Mouse (Mus musculus): ENCODE data around the gene Ttc28. TPM values are rescaled to one million over a fixed set of nuclear protein-coding genes. Genes with fewer than 3 reads are reported as not detected.

Ttc28 gene
- polyA plus RNA-seq, 1 experiment from 2014 or later = 0.85 TPM

- Histone ChIP-seq H3K9ac (ENCODE audit: low read depth, low read length) (no peak overlapping the region), H3K9me3 (replicated peaks; ENCODE audit: control insufficient read depth, low read length) (no peaks in the 10 kb centered on the region), H3K4me1 (ENCODE audit: control insufficient read depth, low read depth, low read length) (peaks cover 10% of the 10 kb centered on the region), H3K36me3 (ENCODE audit: control insufficient read depth, insufficient read depth) (no peaks in the 10 kb centered on the region), H3K4me2 (ENCODE audit: low read depth, low read length) (no peak overlapping the region), H3K4me3 (ENCODE audit: low read depth, low read length) (no peak overlapping the region), H3K27ac (ENCODE audit: low read length) (no peak overlapping the region), H3K27me3 (ENCODE audit: control insufficient read depth, insufficient read depth, low read depth, low read length) (no peaks in the 10 kb centered on the region)
- 45% methylated on average over 5 of the region's 5 CpGs for WGBS (ENCODE audit: insufficient replicate concordance)
- ATAC-seq (ENCODE audit: low read depth) = no peak
These were observed 383.8 kb downstream of the Ttc28 start for GRCm38 (mm10) chr5:111263370-111263769.

- Histone ChIP-seq H3K27ac (ENCODE audit: low read length) (no peak overlapping the region), H3K9me3 (replicated peaks; ENCODE audit: control insufficient read depth, low read length) (no peaks in the 10 kb centered on the region), H3K4me3 (ENCODE audit: low read depth, low read length) (no peak overlapping the region), H3K27me3 (ENCODE audit: control insufficient read depth, insufficient read depth, low read depth, low read length) (no peaks in the 10 kb centered on the region), H3K4me2 (ENCODE audit: low read depth, low read length) (no peak overlapping the region), H3K36me3 (ENCODE audit: control insufficient read depth, insufficient read depth) (no peaks in the 10 kb centered on the region), H3K4me1 (ENCODE audit: control insufficient read depth, low read depth, low read length) (peaks cover 10% of the 10 kb centered on the region), H3K9ac (ENCODE audit: low read depth, low read length) (no peak overlapping the region)
- WGBS (ENCODE audit: insufficient replicate concordance) = 58% methylated on average over 7 of the region's 7 CpGs
- no peak for ATAC-seq (ENCODE audit: low read depth)
These were observed 384.9 kb downstream of the Ttc28 start for GRCm38 (mm10) chr5:111264488-111264887.

- no peak for ATAC-seq (ENCODE audit: low read depth)
- no peaks in the 10 kb centered on the region for H3K36me3 ChIP-seq (ENCODE audit: control insufficient read depth, insufficient read depth)
- no peak overlapping the region for H3K4me2 ChIP-seq (ENCODE audit: low read depth, low read length)
- H3K9me3 ChIP-seq (replicated peaks; ENCODE audit: control insufficient read depth, low read length) = no peaks in the 10 kb centered on the region
- no peak overlapping the region for H3K27ac ChIP-seq (ENCODE audit: low read length)
- H3K4me3 ChIP-seq (ENCODE audit: low read depth, low read length) = no peak overlapping the region
- H3K9ac ChIP-seq (ENCODE audit: low read depth, low read length) = no peak overlapping the region
- peaks cover 8% of the 10 kb centered on the region for H3K4me1 ChIP-seq (ENCODE audit: control insufficient read depth, low read depth, low read length)
- 76% methylated on average over 5 of the region's 5 CpGs for WGBS (ENCODE audit: insufficient replicate concordance)
- H3K27me3 ChIP-seq (ENCODE audit: control insufficient read depth, insufficient read depth, low read depth, low read length) = no peaks in the 10 kb centered on the region
These were observed 387.1 kb downstream of the Ttc28 start for GRCm38 (mm10) chr5:111266658-111267057.

GRCm38 (mm10) chr5:111267100-111267499 is 387.5 kb downstream of the Ttc28 start:
- Histone ChIP-seq H3K4me1 (ENCODE audit: control insufficient read depth, low read depth, low read length) (peaks cover 6% of the 10 kb centered on the region), H3K4me3 (ENCODE audit: low read depth, low read length) (no peak overlapping the region), H3K9me3 (replicated peaks; ENCODE audit: control insufficient read depth, low read length) (no peaks in the 10 kb centered on the region), H3K36me3 (ENCODE audit: control insufficient read depth, insufficient read depth) (no peaks in the 10 kb centered on the region), H3K9ac (ENCODE audit: low read depth, low read length) (no peak overlapping the region), H3K27ac (ENCODE audit: low read length) (no peak overlapping the region), H3K27me3 (ENCODE audit: control insufficient read depth, insufficient read depth, low read depth, low read length) (no peaks in the 10 kb centered on the region), H3K4me2 (ENCODE audit: low read depth, low read length) (no peak overlapping the region)
- no peak for ATAC-seq (ENCODE audit: low read depth)
- 21% methylated on average over 3 of the region's 3 CpGs for WGBS (ENCODE audit: insufficient replicate concordance)

- Histone ChIP-seq H3K4me1 (ENCODE audit: control insufficient read depth, low read depth, low read length) (no peaks in the 10 kb centered on the region), H3K9me3 (replicated peaks; ENCODE audit: control insufficient read depth, low read length) (no peaks in the 10 kb centered on the region), H3K27ac (ENCODE audit: low read length) (no peak overlapping the region), H3K4me3 (ENCODE audit: low read depth, low read length) (no peak overlapping the region), H3K9ac (ENCODE audit: low read depth, low read length) (no peak overlapping the region), H3K36me3 (ENCODE audit: control insufficient read depth, insufficient read depth) (no peaks in the 10 kb centered on the region), H3K27me3 (ENCODE audit: control insufficient read depth, insufficient read depth, low read depth, low read length) (no peaks in the 10 kb centered on the region), H3K4me2 (ENCODE audit: low read depth, low read length) (no peak overlapping the region)
- WGBS (ENCODE audit: insufficient replicate concordance) = 59% methylated on average over 2 of the region's 2 CpGs
- ATAC-seq (ENCODE audit: low read depth) = no peak
These were observed 389.2 kb downstream of the Ttc28 start for GRCm38 (mm10) chr5:111268852-111269251.

- 60% methylated on average over 6 of the region's 6 CpGs for WGBS (ENCODE audit: insufficient replicate concordance)
- H3K27ac ChIP-seq (ENCODE audit: low read length) = no peak overlapping the region
- no peaks in the 10 kb centered on the region for H3K9me3 ChIP-seq (replicated peaks; ENCODE audit: control insufficient read depth, low read length)
- ATAC-seq (ENCODE audit: low read depth) = peak; percentile 35
- H3K4me1 ChIP-seq (ENCODE audit: control insufficient read depth, low read depth, low read length) = no peaks in the 10 kb centered on the region
- H3K4me3 ChIP-seq (ENCODE audit: low read depth, low read length) = no peak overlapping the region
- no peak overlapping the region for H3K4me2 ChIP-seq (ENCODE audit: low read depth, low read length)
- no peaks in the 10 kb centered on the region for H3K27me3 ChIP-seq (ENCODE audit: control insufficient read depth, insufficient read depth, low read depth, low read length)
- H3K36me3 ChIP-seq (ENCODE audit: control insufficient read depth, insufficient read depth) = no peaks in the 10 kb centered on the region
- no peak overlapping the region for H3K9ac ChIP-seq (ENCODE audit: low read depth, low read length)
These were observed 390.1 kb downstream of the Ttc28 start for GRCm38 (mm10) chr5:111269613-111270205.

GRCm38 (mm10) chr5:111270246-111271002 is 390.8 kb downstream of the Ttc28 start:
- WGBS (ENCODE audit: insufficient replicate concordance) = 68% methylated on average over 15 of the region's 15 CpGs

GRCm38 (mm10) chr5:111273589-111273988 is 394.0 kb downstream of the Ttc28 start:
- Histone ChIP-seq H3K27me3 (ENCODE audit: control insufficient read depth, insufficient read depth, low read depth, low read length) (no peaks in the 10 kb centered on the region), H3K36me3 (ENCODE audit: control insufficient read depth, insufficient read depth) (no peaks in the 10 kb centered on the region), H3K9ac (ENCODE audit: low read depth, low read length) (no peak overlapping the region), H3K9me3 (replicated peaks; ENCODE audit: control insufficient read depth, low read length) (no peaks in the 10 kb centered on the region), H3K27ac (ENCODE audit: low read length) (no peak overlapping the region), H3K4me3 (ENCODE audit: low read depth, low read length) (no peak overlapping the region), H3K4me1 (ENCODE audit: control insufficient read depth, low read depth, low read length) (no peaks in the 10 kb centered on the region), H3K4me2 (ENCODE audit: low read depth, low read length) (no peak overlapping the region)
- 32% methylated on average over 10 of the region's 10 CpGs for WGBS (ENCODE audit: insufficient replicate concordance)
- no peak for ATAC-seq (ENCODE audit: low read depth)

More at GRCm38 (mm10) chr5:111270246-111271002, 390.8 kb downstream of the Ttc28 start:
- H3K27ac ChIP-seq (ENCODE audit: low read length) = no peak overlapping the region
- H3K36me3 ChIP-seq (ENCODE audit: control insufficient read depth, insufficient read depth) = no peaks in the 10 kb centered on the region
- H3K4me3 ChIP-seq (ENCODE audit: low read depth, low read length) = no peak overlapping the region
- H3K4me1 ChIP-seq (ENCODE audit: control insufficient read depth, low read depth, low read length) = no peaks in the 10 kb centered on the region
- H3K9me3 ChIP-seq (replicated peaks; ENCODE audit: control insufficient read depth, low read length) = no peaks in the 10 kb centered on the region
- no peak for ATAC-seq (ENCODE audit: low read depth)
- no peaks in the 10 kb centered on the region for H3K27me3 ChIP-seq (ENCODE audit: control insufficient read depth, insufficient read depth, low read depth, low read length)
- H3K9ac ChIP-seq (ENCODE audit: low read depth, low read length) = no peak overlapping the region
- H3K4me2 ChIP-seq (ENCODE audit: low read depth, low read length) = no peak overlapping the region

- no peak overlapping the region for H3K27ac ChIP-seq (ENCODE audit: low read length)
- H3K4me1 ChIP-seq (ENCODE audit: control insufficient read depth, low read depth, low read length) = no peaks in the 10 kb centered on the region
- no peaks in the 10 kb centered on the region for H3K27me3 ChIP-seq (ENCODE audit: control insufficient read depth, insufficient read depth, low read depth, low read length)
- H3K36me3 ChIP-seq (ENCODE audit: control insufficient read depth, insufficient read depth) = no peaks in the 10 kb centered on the region
- no peak overlapping the region for H3K4me2 ChIP-seq (ENCODE audit: low read depth, low read length)
- H3K4me3 ChIP-seq (ENCODE audit: low read depth, low read length) = no peak overlapping the region
- no peak overlapping the region for H3K9ac ChIP-seq (ENCODE audit: low read depth, low read length)
- WGBS (ENCODE audit: insufficient replicate concordance) = 41% methylated on average over 5 of the region's 5 CpGs
- H3K9me3 ChIP-seq (replicated peaks; ENCODE audit: control insufficient read depth, low read length) = no peaks in the 10 kb centered on the region
- no peak for ATAC-seq (ENCODE audit: low read depth)
These were observed 395.3 kb downstream of the Ttc28 start for GRCm38 (mm10) chr5:111274948-111275347.

Data from liver, embryonic 16.5 days (tissue).